Mouse (Mus musculus) midbrain, embryonic 15.5 days (tissue): ENCODE measurements around the gene Cnpy1. TPM values are rescaled to one million over a fixed set of nuclear protein-coding genes. Genes with fewer than 3 reads are reported as not detected.

Source experiments
- ATAC-seq: fragments of 200-750 bp; cut with Nextera tagmentation; replicated peaks from 2 replicates; pipeline ENCODE4 v1.8.0; 2017; ENCODE audit warnings: moderate TSS enrichment
- H3K27ac ChIP-seq: fragments of 300-500 bp; sonication (generic); 2 replicates; pipeline ENCODE4 v1.5.1; 2015; ENCODE audit warnings: mild to moderate bottlenecking, inconsistent platforms
- H3K27me3 ChIP-seq: fragments of 300-500 bp; sonication (generic); replicated peaks from 2 replicates; pipeline ENCODE4 v1.6.1; 2015; ENCODE audit warnings: inconsistent platforms
- H3K36me3 ChIP-seq: fragments of 300-500 bp; sonication (generic); replicated peaks from 2 replicates; pipeline ENCODE4 v1.6.1; 2015; ENCODE audit warnings: inconsistent platforms
- H3K4me1 ChIP-seq: fragments of 300-500 bp; sonication (generic); 2 replicates; pipeline ENCODE4 v1.6.1; 2015; ENCODE audit warnings: inconsistent platforms
- H3K4me2 ChIP-seq: fragments of 300-500 bp; sonication (generic); 2 replicates; pipeline ENCODE4 v1.6.1; 2015; ENCODE audit warnings: inconsistent platforms, mild to moderate bottlenecking, moderate library complexity
- H3K4me3 ChIP-seq: fragments of 300-500 bp; sonication (generic); 2 replicates; pipeline ENCODE4 v1.5.1; 2015; ENCODE audit warnings: mild to moderate bottlenecking, inconsistent platforms
- H3K9ac ChIP-seq: fragments of 300-500 bp; sonication (generic); 2 replicates; pipeline ENCODE4 v1.6.1; 2015; ENCODE audit warnings: mild to moderate bottlenecking, inconsistent platforms
- H3K9me3 ChIP-seq: fragments of 300-500 bp; sonication (generic); 2 replicates; pipeline ENCODE4 v1.6.1; 2016; ENCODE audit warnings: inconsistent platforms
- WGBS: fragments of 180-500 bp; shearing (Covaris S2); methylation state at CpG from one replicate; pipeline ENCODE4 v1.1.7; 2015; ENCODE audit warnings: mixed read lengths; 5-methylcytosine and 5-hydroxymethylcytosine counted together
- polyA plus RNA-seq: library from polyadenylated mRNA; unstranded; fragments of >200 nt; fragmentation: Nextera tagmentation; extraction: Ambion mirVana; gene quantifications from 2 replicates; pipeline ENCODE4 v1.2.1, GENCODE M21; 2015

Cnpy1 gene
- 44.2 and 61.8 TPM in 2 replicates for polyA plus RNA-seq

DNA sequence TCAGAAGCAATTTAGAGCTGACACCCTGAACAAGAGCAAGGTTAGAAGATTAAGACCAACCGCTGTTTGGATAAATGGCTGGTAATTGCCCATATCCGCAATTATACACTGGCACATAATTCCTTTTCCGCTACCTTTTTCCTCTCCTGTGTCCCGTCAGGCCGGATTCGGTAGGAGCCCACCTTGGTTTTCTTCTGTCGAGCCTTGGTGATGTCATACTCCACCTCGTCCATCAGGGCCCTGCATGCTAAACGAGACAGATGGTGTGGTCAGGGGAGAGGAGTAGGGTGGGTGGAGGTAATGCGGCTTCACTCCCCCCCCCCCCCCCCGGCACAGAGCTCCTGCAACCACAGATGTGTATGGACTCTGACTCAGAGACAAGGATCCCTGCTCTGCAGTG, at the start of gene Cnpy1:
Cnpy1 (minus strand) TSS at position 233 of the 400 bp plus-strand sequence.
- Histone ChIP-seq H3K4me2 (no peak within 1 kb of the TSS), H3K27me3 (no peaks in the 10 kb centered on the region), H3K9ac (no peak within 1 kb of the TSS), H3K4me1 (no peaks in the 10 kb centered on the region), H3K9me3 (no peaks in the 10 kb centered on the region), H3K4me3 (no peak within 1 kb of the TSS), H3K36me3 (no peaks in the 10 kb centered on the region), H3K27ac (no peak within 1 kb of the TSS)
- 51% methylated on average over 11 of the region's 11 CpGs for WGBS
- no peak for ATAC-seq

DNA sequence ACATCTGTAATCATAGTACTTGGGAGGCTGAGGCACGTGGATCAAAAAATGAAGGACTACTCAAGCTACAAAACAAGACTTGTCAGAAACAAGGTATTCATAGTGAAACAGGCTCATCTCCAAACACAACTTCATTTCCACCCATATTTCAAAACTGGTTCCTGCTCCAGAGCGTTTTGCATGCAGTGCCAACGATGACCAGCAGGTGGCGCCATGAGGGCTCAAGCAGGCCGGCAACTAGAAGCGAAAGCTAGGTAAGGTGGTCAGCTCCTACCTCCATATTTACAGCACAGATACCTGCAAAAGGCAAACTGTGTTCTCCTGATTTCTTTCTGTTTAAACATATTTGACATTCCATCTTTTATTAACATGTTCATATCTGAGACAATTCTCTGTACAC, 48.4 kb upstream of the Cnpy1 start:
- H3K4me2 ChIP-seq = no peak overlapping the region
- no peaks in the 10 kb centered on the region; the same call in 1 of the 2 replicates for H3K27me3 ChIP-seq
- peaks cover 4% of the 10 kb centered on the region; the same call in 1 of the 2 replicates for H3K4me1 ChIP-seq
- H3K36me3 ChIP-seq = no peaks in the 10 kb centered on the region
- H3K9ac ChIP-seq = no peak overlapping the region
- no peak overlapping the region for H3K4me3 ChIP-seq
- no peaks in the 10 kb centered on the region for H3K9me3 ChIP-seq
- no peak overlapping the region for H3K27ac ChIP-seq
- ATAC-seq = no peak
- WGBS = 6% methylated on average over 6 of the region's 6 CpGs

GRCm38 (mm10) chr5:28292281-28292680, 46.7 kb upstream of the Cnpy1 start:
- H3K4me3 ChIP-seq = no peak overlapping the region
- peaks cover 4% of the 10 kb centered on the region; the same call in 1 of the 2 replicates for H3K4me1 ChIP-seq
- no peaks in the 10 kb centered on the region for H3K36me3 ChIP-seq
- WGBS = 42% methylated on average over 3 of the region's 3 CpGs
- ATAC-seq = no peak
- no peaks in the 10 kb centered on the region for H3K9me3 ChIP-seq
- H3K27me3 ChIP-seq = no peaks in the 10 kb centered on the region; the same call in 1 of the 2 replicates
- H3K4me2 ChIP-seq = no peak overlapping the region
- H3K9ac ChIP-seq = no peak overlapping the region
- no peak overlapping the region for H3K27ac ChIP-seq

GRCm38 (mm10) chr5:28291118-28291850, 45.7 kb upstream of the Cnpy1 start:
- ATAC-seq = no peak
- Histone ChIP-seq H3K36me3 (no peaks in the 10 kb centered on the region), H3K27ac (no peak overlapping the region), H3K4me2 (no peak overlapping the region), H3K27me3 (no peaks in the 10 kb centered on the region; the same call in 1 of the 2 replicates), H3K9me3 (no peaks in the 10 kb centered on the region), H3K4me1 (peaks cover 4% of the 10 kb centered on the region; the same call in 1 of the 2 replicates), H3K9ac (no peak overlapping the region), H3K4me3 (no peak overlapping the region)
- 91% methylated on average over 5 of the region's 5 CpGs for WGBS

DNA sequence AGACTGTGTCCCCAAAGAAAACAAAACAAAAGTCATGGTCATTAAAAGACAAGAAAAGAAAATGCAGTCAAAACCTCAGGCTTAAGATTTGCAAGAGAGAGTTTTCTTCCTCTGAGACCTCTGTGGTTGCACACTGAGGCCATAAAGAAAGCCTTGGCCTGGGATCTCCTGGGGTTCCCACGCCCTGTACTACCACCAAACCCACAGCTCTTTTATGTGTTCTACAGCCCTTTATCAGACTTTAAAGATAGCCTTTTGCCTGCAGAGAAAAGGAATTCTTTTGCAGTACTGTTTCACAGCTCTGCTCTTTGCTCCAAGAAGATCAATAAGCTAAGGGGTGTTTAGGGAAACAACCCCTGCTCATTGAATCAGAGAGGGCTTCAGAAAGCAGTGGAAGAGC, 45.0 kb upstream of the Cnpy1 start:
- 60% methylated on average over 1 of the region's 1 CpGs for whole genome bisulfite sequencing
- no peak for ATAC-seq
- no peak overlapping the region for H3K27ac ChIP-seq
- no peak overlapping the region for H3K4me3 ChIP-seq
- no peaks in the 10 kb centered on the region; the same call in 1 of the 2 replicates for H3K27me3 ChIP-seq
- peaks cover 4% of the 10 kb centered on the region; the same call in 1 of the 2 replicates for H3K4me1 ChIP-seq
- no peaks in the 10 kb centered on the region for H3K36me3 ChIP-seq
- H3K9ac ChIP-seq = no peak overlapping the region
- no peaks in the 10 kb centered on the region for H3K9me3 ChIP-seq
- H3K4me2 ChIP-seq = no peak overlapping the region

- H3K9ac ChIP-seq = no peak overlapping the region
- no peak overlapping the region for H3K27ac ChIP-seq
- peaks cover 4% of the 10 kb centered on the region; the same call in 1 of the 2 replicates for H3K4me1 ChIP-seq
- no peaks in the 10 kb centered on the region for H3K9me3 ChIP-seq
- H3K27me3 ChIP-seq = no peaks in the 10 kb centered on the region
- no peak overlapping the region for H3K4me2 ChIP-seq
- WGBS = 36% methylated on average over 3 of the region's 3 CpGs
- H3K36me3 ChIP-seq = no peaks in the 10 kb centered on the region
- no peak overlapping the region for H3K4me3 ChIP-seq
- no peak for ATAC-seq
Measured at GRCm38 (mm10) chr5:28289111-28289510, 43.5 kb upstream of the Cnpy1 start.

DNA sequence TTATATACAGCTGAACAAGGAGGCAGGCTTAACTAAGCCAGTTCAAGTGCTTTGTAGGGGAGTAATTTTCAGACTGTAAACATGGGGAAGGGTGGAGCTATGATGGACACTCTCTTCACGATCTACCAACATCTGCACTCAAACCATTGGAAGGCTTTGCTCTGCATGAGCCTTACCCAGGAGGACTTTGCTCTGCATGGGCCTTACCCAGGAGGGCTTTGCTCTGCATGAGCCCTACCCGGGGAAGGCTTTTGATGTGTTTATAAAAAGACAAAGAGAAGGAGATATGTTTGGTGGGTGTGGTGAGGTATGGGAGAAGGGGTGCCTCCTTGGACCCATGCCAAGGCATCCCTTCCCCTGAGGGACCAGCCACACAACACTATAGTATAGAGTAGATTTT, 31.7 kb upstream of the Cnpy1 start:
- Histone ChIP-seq H3K4me3 (no peak overlapping the region), H3K4me2 (no peak overlapping the region), H3K27ac (no peak overlapping the region), H3K4me1 (no peaks in the 10 kb centered on the region; the same call in 1 of the 2 replicates), H3K36me3 (no peaks in the 10 kb centered on the region), H3K27me3 (no peaks in the 10 kb centered on the region), H3K9ac (no peak overlapping the region), H3K9me3 (no peaks in the 10 kb centered on the region)
- no peak for ATAC-seq
- WGBS = 60% methylated on average over 2 of the region's 2 CpGs

- H3K27ac ChIP-seq = no peak overlapping the region
- H3K9ac ChIP-seq = no peak overlapping the region
- H3K9me3 ChIP-seq = no peaks in the 10 kb centered on the region
- ATAC-seq = no peak
- 80% methylated on average over 2 of the region's 2 CpGs for WGBS
- H3K36me3 ChIP-seq = no peaks in the 10 kb centered on the region
- H3K4me1 ChIP-seq = no peaks in the 10 kb centered on the region; the same call in 1 of the 2 replicates
- H3K4me3 ChIP-seq = no peak overlapping the region
- no peak overlapping the region for H3K4me2 ChIP-seq
- H3K27me3 ChIP-seq = no peaks in the 10 kb centered on the region
Measured at GRCm38 (mm10) chr5:28272836-28273235, 27.2 kb upstream of the Cnpy1 start.

DNA sequence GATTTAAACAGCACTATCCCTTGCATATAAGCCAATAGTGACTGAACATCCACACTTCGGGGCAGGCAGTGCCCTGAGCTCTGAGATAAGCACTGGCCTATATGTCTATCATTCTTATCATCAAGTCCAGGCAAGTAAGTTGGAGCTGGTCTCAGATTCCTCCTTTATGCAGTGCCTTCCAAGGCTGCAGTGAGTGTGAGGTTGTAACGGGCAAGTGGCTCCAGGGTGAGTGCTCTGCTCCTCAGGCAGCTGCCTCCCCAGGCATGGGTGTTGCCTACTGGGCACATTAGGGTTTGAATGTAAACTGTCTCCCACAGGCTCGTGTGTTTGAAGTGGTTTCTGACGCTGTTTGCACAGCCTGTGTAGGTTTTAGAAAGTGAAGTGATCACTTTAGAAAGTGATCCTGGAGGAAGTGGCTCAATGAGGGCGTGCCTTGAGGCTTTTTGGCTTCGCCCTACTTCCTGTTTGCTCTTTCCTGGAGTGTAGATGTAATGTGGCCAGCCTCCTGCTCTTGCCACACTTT, 23.9 kb upstream of the Cnpy1 start:
- no peaks in the 10 kb centered on the region for H3K27me3 ChIP-seq
- H3K4me3 ChIP-seq = no peak overlapping the region
- no peak overlapping the region for H3K4me2 ChIP-seq
- no peak for ATAC-seq
- no peak overlapping the region for H3K27ac ChIP-seq
- H3K9ac ChIP-seq = no peak overlapping the region
- H3K9me3 ChIP-seq = no peaks in the 10 kb centered on the region
- 71% methylated on average over 6 of the region's 6 CpGs for WGBS
- H3K36me3 ChIP-seq = no peaks in the 10 kb centered on the region
- no peaks in the 10 kb centered on the region; the same call in 1 of the 2 replicates for H3K4me1 ChIP-seq

GRCm38 (mm10) chr5:28267576-28267975, 22.0 kb upstream of the Cnpy1 start:
- Histone ChIP-seq H3K4me2 (no peak overlapping the region), H3K9ac (no peak overlapping the region), H3K9me3 (no peaks in the 10 kb centered on the region), H3K4me3 (no peak overlapping the region), H3K27me3 (no peaks in the 10 kb centered on the region), H3K27ac (no peak overlapping the region), H3K4me1 (no peaks in the 10 kb centered on the region), H3K36me3 (no peaks in the 10 kb centered on the region)
- WGBS = 29% methylated on average over 2 of the region's 2 CpGs
- ATAC-seq = no peak

- Histone ChIP-seq H3K27me3 (no peaks in the 10 kb centered on the region), H3K4me3 (no peak overlapping the region), H3K27ac (no peak overlapping the region), H3K4me2 (no peak overlapping the region), H3K9ac (no peak overlapping the region), H3K4me1 (no peaks in the 10 kb centered on the region), H3K9me3 (no peaks in the 10 kb centered on the region), H3K36me3 (no peaks in the 10 kb centered on the region)
- no peak for ATAC-seq
Measured at GRCm38 (mm10) chr5:28265653-28266052, 20.0 kb upstream of the Cnpy1 start.

DNA sequence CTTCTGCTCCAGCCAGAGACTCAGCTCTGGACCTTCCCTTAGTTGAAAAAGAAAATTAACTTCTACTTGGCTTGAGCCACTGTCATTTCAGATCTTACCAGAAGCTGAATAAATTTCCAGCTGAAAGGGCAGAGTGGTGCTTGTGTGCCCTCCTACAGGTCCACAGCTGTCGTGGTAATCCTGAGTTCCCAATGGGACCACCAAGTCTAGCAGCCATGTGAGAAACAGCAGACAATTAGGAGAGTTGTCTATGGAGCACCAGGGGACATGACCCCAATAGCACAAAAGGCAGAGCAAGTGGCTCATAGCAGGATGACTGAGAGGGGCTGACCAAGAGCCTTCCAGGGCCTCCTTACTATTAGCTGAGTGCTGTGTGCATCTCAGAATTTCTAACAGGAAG, 18.2 kb upstream of the Cnpy1 start:
- Histone ChIP-seq H3K4me1 (no peaks in the 10 kb centered on the region), H3K9me3 (no peaks in the 10 kb centered on the region), H3K4me2 (no peak overlapping the region), H3K4me3 (no peak overlapping the region), H3K27me3 (no peaks in the 10 kb centered on the region), H3K27ac (no peak overlapping the region), H3K36me3 (no peaks in the 10 kb centered on the region), H3K9ac (no peak overlapping the region)
- ATAC-seq = no peak
- 4% methylated on average over 1 of the region's 1 CpGs for WGBS

GRCm38 (mm10) chr5:28262070-28262469, 16.5 kb upstream of the Cnpy1 start:
- Histone ChIP-seq H3K9ac (no peak overlapping the region), H3K9me3 (no peaks in the 10 kb centered on the region), H3K36me3 (no peaks in the 10 kb centered on the region), H3K27ac (no peak overlapping the region), H3K4me2 (no peak overlapping the region), H3K4me1 (no peaks in the 10 kb centered on the region), H3K4me3 (no peak overlapping the region), H3K27me3 (no peaks in the 10 kb centered on the region)
- 90% methylated on average over 5 of the region's 5 CpGs for WGBS
- no peak for ATAC-seq
